Mouse (Mus musculus) retina, adult 2 months (tissue): ENCODE data around the gene Ccdc141.

ENCODE experiments used
- DNase-seq: peaks from one replicate; pipeline ENCODE4 v3.0.0-alpha.2; 2012; ENCODE audit warnings: low read depth, low spot score

Gene Ccdc141

DNA sequence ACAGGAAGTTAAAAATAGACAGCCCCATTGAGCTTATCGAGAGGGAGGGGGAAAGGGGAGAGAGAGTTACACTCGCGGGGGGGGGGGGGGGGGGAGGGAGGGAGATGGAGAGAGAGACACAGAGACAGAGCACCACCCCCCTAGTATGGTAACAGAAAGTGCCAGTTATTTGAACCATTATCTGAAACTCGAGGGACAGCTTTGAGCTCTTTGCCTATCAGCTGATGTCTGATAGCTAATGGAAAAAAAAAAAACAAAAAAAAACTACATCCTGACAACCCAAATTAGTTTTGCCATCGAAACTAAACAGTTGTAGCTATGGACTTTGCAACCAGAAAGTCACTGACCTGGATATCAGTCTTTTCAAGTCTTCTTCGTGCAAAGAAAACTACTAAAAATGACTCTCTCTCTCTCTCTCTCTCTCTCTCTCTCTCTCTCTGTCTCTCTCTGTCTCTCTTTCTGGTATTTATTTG is at the start of gene Ccdc141:
Gene Ccdc141 (minus strand): TSS at position 4 of the 473 bp plus-strand sequence.
- DNase-seq: no peak

DNA sequence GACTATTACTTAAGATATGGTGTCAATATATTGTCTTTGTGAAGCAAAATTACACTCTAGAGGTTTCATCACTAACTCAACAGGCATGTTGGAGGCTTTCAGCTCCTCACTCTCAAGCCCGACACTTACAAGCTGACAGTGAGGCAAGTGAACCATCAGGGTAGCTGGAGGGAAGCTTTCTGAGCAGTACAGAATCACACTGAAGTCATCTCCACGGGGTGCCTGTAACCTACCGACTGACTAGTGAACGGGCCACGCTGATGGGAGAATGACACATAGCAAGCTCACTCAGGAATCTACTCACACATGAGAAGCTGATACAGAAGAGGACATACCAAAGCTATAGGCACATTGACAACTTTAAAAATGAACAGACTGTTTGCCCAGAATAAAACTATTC is 42.4 kb upstream of the Ccdc141 start:
- DNase-seq: no peak

DNA sequence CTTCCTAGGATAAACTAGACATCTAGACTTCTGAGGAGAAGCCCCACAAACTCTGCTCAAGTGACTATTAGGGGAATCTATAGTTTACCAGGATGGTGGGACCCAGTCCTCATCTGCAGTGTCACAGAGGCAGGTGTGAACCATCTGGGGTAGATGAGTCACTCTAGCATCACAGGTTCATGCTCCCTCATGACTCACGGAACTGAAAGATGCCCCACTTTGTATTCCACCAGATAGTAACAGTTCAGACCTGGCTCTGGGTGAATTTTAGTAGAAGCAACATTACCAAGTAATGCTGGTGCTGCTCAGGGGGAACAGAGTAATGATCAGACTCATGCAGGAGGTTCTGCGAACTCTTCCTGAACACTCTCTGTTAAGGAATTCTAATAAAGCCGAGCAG is 36.5 kb upstream of the Ccdc141 start:
- no peak for DNase-seq

DNA sequence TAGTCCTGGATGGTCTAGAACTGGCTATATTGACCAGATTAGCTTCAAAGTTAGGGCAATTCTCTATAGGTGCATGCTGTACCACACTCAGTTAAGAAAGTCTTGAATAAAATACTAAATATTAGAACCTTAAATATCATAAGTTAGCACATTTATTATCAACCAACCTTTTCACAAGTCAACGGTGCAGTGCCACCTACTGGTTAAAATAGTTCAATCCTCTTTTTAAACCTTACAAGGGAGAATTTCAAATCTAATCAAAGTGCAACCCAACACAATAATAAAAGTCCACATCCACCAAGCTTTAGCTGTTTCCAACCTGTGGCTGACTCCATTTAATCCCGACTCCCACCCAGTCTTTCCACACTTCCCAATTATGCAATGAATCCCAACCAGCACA is 33.5 kb upstream of the Ccdc141 start:
- no peak for DNase-seq

DNA sequence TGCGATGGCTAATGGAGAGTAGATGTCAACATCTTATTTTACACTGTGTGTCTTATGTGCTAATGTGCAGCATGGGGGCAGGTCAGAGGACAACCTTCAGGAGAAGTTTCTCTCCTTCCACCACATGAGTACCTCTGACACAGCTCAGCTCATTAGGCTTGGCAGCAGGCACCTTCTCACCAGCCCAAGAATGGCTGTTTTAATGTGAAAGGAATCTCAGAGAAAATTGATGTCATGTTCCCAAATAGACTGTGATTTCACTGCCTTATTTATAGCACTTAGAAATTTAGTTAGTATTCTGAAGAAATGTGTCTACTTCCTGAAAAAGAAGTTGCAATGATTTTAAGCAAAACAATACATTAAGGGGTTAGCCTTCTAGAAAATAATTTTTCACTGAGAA is 31.5 kb upstream of the Ccdc141 start:
- no peak for DNase-seq

DNA sequence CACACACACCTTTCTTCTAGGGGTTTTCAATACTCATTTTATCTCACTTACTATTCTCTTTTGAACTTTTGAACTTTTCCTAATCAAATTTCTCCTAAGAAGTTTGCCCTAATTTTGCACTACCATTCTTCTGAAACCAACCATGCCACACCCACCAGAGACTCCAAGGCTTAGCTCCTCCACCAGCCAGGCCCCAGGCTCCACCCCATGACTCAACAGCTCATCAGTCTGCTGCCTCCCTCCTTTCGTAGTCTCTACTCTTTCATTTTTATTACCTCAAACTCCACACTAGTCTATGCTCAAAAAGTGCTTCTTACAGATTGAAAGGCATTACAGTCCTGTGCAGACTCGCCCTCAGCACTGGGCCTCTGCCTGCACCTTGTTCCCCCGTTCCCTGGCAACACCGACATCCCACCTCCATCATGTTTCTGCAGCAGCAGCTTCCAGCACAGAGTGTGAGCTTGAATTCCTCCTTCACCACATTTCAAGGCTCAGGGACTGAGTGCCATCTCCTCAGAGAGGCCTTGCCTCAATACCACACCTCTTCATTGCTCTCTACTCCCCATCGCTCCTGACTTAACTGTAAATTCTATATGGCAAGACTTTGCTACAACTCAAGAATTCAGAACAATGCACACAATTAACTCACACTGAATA is 30.6 kb upstream of the Ccdc141 start:
- no peak for DNase-seq

DNA sequence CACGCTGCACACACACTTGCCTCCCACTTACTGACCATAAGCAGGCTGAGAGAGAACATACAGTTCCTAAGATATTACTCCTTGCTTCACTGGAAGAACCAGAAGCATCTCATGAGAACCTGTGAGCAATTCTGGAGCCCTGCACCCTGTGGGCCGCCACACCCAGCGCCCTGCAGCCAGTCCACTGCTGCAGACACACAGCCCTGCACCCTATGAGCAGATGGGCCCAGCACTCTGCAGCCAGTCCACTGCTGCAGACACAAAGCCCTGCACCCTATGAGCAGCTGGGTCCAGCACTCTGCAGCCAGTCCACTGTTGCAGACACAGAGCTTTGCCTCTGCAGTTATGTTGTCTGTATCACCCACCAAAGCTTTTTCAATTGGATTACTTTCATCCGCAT is 29.9 kb upstream of the Ccdc141 start:
- DNase-seq: no peak

DNA sequence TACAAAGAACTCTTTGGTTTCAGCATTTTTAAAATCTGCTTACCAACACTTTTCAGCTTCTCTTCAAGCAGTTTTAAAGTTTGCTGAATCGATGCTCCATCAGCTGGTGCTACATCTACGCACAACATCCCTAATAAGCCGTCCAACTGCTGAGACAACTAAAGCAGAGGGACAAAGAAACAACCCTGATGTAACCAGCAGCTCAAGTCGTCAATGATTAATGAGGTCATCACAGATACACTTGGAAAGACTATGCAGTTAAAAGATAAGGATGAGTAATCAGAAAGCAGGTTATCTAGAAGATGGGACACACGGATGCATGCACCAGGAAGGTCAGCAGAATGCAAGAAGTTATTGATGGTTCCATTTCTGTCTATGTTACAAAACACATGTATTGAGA is 27.8 kb upstream of the Ccdc141 start:
- no peak for DNase-seq

DNA sequence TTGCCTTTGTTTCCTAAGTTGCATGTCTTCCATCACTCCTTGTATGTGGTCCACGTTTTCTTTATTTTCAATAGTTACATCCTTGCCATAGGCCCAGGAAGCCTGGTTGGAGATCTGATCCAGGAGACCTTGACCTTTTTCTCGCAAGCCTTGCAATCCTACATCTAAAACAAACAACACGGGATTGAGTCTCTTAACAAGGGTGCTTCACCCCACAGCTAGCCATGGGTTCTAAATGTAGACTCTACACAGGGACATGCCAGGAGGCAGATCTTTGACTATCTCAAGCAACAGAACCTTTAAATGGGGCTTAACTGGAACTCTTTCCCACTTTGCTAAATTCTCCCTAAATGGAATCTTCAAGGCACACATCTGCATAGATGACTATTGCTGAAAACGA is 26.4 kb upstream of the Ccdc141 start:
- DNase-seq: no peak

DNA sequence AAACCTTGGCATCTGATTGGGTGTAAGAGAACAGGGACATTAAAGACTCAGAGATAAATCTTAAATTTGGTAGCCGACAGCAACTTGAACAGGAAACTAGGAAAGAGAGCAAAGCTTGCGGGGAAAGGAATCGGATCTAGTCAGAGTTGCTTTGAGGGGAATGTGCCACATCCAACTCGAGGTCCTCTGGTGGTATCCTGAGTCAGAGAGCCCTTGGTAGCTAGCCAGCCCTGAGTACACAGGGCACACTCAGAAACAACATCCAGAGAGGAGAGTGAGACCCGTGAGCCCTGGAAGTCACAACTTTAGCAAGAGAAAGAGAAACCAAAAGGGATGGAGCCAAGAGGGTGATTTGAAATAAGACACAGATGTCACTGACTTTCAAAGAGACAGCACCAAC is 24.6 kb upstream of the Ccdc141 start:
- no peak for DNase-seq

DNA sequence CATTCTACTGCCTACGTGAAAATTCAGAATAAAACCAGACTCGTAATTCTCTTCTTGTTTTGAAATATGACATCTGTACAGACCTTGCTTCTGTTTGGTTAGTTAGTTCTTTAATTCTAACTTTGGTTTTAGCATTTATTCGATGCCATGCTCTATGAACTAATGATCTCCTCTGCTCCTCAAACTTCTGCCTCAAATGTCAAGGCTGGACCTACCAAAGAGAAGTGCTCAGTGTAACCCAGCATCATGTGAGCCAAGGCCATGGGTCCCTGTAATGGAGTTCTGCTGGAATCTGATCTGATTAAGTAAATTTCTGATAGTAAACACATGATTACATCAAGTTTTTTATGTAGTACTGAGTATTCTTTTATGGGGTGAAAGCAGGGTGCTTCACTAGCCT is 21.4 kb upstream of the Ccdc141 start:
- DNase-seq: no peak

DNA sequence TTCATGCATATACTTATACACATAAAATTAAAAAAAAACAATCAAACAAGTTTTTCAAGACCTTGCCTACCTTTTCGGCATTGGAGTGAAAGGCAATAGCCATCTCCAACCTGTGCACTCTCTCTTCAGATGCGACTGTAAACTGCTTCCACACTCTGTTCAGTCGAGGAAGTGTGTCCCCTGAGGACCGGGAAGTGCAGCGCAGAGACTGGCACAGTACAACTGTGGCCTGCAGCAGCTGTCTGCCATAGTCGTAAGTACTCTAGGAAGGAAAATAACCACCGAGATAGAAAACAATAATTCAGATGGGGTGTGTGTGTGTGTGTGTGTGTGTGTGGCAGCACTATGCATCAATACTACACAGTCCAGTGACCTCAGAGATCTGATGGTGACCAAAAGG is 20.5 kb upstream of the Ccdc141 start:
- no peak for DNase-seq

DNA sequence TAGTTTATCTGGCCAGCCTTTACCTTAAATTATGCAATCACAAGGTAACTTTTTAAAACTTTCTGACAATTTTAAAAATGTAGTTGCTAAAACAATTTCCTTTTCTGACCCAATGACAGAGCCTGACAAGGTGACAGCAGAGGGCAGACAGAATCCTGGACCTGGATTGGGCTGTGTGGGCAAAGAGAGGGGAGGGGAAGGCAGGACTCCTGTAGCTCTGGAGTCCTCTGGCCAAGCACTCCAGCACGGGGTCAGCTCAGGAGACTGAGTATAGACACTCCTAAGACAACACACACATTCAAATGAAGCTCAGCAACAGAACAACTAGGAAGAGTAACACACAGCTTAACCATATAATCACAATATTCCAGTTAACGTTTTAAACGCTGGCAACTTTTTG is 19.9 kb upstream of the Ccdc141 start:
- no peak for DNase-seq

DNA sequence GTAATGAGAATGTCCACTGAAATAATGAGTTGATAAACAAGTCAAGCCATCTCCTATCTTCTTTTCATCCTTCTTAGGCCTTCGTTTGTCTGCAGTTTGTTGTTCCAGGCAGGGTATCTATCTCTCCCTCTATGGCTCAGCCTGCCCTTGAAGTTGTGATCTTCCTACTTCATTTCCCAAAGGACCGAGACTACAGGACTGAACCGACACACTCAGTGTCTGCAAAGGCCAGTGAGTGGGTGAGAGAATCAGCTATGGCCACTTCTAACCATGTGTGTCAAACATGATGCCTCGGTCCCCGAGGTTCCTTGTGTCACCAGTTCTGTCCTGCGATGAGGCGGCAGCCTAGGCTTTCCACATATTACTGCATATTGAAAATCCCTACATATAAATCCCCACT is 19.2 kb upstream of the Ccdc141 start:
- no peak for DNase-seq

DNA sequence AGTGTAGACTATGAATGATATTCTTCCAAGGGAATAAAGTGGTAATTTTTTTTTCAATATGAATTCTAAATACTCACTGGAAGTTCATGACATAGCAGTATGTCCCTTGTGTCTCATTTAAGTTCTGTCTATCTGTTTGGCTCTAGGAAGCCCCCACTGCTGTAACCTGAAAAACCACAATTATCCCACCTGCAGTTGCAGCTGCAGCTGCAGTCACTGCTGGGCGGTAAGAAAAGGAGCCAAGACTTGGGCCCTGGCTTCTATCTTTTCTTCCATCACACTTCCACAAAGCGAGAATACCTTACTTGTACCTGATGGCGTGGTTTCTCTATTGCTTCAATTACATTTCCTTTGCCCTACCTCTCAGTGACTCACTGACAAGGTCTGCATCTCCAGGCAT is 17.1 kb upstream of the Ccdc141 start:
- no peak for DNase-seq

DNA sequence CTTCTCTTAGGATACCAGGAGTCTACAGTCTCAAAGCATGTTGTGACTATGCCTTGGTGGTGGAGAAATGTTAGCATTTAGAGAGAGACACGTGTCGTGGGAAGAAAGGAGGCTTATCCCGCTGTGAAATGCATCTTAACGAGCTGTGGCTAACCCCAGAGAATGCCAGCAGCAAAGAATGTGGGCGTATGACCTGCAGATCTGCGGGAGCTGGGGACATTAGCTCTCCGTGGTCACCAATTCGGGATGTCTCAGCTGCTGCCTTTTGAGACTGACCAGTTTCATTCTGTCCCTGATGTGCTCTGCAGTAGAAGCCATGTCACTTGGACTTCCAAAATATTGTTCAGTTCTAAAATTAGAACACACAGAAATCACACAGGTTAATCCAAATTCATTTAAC is 16.5 kb upstream of the Ccdc141 start:
- DNase-seq: no peak

DNA sequence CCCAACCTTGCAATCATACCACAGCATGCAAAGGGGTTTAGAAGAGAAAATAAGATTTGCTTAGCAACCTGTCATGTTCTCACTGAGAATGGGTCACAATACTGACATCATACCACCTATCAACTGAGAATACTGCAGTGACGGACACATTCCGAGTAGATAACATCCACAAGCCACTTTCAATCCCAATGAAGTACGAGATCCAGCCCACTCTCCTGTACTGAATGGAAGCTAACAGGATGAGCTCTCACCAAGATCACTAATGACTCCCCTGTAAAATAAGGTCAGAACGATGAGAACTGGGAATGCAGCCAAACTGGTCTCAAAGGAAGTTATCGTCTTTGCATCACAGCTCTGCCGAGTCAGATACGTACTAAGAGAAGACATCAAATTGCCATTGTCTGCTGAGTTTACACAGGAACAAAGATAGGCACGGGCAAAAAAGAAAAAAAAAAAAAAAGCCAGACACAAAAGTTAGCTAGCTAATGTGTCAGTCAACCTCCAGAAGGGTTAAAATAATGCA is 13.7 kb upstream of the Ccdc141 start:
- no peak for DNase-seq

DNA sequence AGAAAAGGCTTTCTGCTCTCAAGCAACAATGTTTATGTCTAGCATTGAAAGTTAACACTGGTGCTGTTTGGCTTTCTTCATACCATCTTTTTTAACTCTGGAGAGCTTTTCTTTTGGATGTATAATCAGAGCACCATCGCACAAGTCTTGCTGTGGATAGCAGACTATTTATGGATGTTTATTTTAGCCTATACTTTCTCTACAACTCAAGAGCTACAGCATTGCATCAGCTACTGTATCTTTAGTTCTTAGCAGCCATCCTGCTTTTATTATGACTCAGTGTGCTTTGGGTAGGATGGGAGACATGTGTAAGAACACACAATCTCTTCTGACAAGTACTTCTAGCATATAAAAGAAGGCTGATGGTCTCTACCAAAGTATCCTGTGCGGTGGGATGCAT is 13.2 kb upstream of the Ccdc141 start:
- no peak for DNase-seq

DNA sequence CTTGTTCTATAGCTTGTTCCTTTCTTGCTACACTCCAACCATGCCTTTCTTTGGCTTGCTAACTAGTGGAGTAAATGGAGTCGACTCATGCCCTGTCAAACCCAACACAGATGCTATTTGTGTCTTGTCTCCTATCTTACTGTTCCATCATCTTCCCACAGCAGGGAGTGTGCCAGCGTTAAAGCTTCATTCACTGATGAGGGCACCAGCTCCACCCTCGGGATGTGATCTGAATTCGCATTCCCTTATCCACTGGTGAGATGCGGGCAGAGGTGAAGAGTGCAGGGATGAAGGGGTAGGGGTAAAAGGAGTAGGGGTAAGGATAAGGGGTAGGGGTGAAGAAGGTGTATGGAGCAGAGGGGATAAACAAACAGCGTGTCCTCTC is 12.6 kb upstream of the Ccdc141 start:
- DNase-seq: no peak

DNA sequence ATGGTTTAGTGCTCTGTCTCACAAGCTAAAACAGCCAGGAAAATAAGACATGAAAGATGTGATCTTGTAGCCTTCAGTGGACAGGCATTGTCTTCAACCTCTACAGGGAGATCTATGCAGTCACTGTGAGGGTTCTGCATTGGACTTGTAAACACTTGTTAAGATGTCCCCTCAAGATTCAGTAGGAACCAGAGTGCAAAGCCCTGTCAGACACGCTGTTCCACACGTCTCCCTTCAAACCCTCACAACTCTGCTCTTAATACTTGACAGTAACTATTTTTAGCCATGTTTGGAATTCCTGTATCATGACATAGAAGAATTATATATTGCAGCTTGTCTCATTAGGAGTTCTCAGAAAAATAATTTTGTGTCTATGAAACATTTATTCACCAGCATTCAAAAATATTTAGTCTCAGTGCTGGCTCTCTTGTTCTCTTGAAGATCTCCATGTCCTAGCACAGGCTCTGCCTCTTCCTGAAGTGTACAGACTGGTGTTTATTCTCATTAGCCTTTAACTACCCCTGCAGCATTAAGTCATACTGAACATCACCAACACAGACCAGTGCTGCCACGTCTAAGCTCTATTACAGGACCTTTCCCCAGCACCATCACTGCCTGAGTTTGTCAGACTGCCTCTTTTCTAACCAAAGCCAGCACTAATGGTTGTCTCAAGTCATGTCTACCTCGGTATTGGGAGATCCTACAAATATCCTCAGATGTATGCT is 12.0 kb upstream of the Ccdc141 start:
- DNase-seq: no peak

DNA sequence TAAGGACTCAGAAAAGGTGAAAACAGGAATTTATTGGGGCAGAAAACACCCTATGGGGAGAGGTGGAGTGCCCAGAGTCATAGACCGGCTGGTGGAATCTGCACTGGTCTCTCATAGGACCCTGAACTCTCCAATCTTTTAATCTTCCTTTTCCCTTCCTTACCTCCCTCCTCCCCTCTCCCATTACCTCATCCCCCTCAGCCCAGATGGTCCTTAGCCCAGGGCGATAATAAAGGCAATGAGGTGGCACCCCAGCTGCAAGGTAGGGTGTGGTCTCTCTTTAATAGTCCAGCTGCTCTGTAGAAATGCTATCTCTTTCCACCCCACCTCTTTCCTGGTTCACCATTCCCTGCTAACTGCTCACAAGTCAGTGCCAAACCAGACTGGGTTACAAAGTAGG is 7.0 kb upstream of the Ccdc141 start:
- DNase-seq: no peak

DNA sequence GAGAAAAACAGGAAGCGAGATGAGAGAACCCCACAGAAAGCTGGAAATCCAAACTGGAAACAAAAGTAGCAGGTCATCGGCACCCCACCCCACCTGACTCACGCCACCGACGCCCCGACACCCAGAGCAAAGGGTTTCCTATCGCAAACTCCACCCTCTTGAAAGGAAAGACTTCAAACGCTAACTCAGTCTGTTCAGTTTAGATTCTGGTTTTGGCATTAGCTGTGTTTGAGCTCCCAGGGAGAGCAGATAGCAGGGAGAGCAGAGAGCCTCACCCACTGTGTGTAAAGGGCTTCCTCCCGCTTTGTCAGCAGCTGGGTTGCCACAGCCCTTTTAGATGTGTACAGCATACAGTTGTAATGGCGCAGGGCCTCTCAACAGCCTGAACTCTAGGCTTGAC is 6.0 kb upstream of the Ccdc141 start:
- DNase-seq: no peak

DNA sequence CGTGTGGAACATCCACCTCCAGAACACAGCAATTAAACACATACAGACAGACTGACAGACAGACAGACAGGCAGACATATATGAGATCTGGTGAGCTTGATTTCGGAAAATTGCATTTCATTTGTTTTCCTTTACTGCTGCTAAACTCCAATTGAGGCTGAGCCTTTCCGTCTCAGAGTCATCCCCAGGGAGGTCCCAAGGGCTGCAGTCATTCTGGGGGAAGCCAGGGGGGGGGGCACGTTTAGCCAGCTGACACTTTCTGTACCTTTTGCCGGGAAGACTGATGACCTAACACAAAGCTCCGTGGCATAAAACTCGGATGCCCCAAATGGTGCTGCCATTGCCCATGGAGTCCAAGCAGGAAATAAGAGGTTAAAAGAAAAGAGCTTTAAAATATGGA is 5.0 kb upstream of the Ccdc141 start:
- no peak for DNase-seq
